Comparison of ENCODE assay signal across 8 mouse cellular contexts in the genomic region with DNA sequence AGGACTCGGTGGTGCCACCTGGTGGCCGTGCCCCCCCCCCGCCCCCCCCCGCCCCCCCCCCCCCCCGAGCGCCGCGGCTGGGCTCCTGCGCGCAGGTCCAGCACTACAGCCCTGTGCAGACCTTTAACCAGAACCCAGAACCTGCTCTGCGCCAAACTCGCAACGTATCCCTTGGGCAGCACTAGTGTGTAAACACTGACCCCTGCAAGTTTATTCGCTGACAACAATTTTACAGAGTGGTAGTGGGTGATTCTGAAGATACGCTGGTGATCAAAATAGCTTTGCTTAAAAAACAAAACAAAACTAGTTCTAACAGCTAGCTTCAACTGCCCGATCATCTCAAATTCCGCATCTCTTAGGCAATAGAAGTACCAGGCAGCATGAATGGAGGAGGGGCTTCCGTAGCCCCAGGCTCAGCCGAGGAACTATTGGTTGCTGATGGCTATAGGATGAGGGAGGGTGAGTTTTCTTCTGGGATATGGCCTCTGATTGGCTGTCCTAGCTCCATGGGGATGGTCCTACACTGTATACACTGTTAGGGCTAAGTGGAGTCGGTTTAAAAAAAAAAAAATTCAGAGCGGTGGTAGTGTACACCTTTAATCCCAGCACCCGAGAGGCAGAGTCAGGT. TPM values are rescaled to one million over a fixed set of nuclear protein-coding genes. Genes with fewer than 3 reads are reported as not detected.
DNase-seq lines count a peak whose midpoint lies in the region; ATAC-seq and TF ChIP-seq lines count a peak whose summit lies in the region.

Gene Fxn, minus strand, starts transcription at position 5 of the 628 bp plus-strand sequence.

- peak within 1 kb of the TSS; percentile 63 for H3K4me3 ChIP-seq in forebrain, embryonic 12.5 days (replicated peaks)
- H3K4me3 ChIP-seq in hindbrain, embryonic 10.5 days = peak within 1 kb of the TSS; percentile 70
- peak within 1 kb of the TSS; percentile 68 for H3K4me3 ChIP-seq in liver, embryonic 13.5 days (replicated peaks)
- H3K4me3 ChIP-seq in olfactory bulb, adult 2 months (ENCODE audit: insufficient read depth, low read depth, low read length) = peak within 1 kb of the TSS; percentile 79

- H3K27me3 ChIP-seq in forebrain, embryonic 12.5 days = no peaks in the 10 kb centered on the region
- H3K27me3 ChIP-seq in hindbrain, embryonic 10.5 days (ENCODE audit: insufficient read depth, poor library complexity, severe bottlenecking) = no peaks in the 10 kb centered on the region
- H3K27me3 ChIP-seq in liver, embryonic 13.5 days = no peaks in the 10 kb centered on the region

- ATAC-seq in forebrain, embryonic 12.5 days (ENCODE audit: low FRiP score) = peak; percentile 96
- peak; percentile 94 for ATAC-seq in liver, embryonic 13.5 days (ENCODE audit: low read depth)

- H3K27ac ChIP-seq in forebrain, embryonic 12.5 days = peak within 1 kb of the TSS; percentile 89
- peak within 1 kb of the TSS; percentile 96 for H3K27ac ChIP-seq in hindbrain, embryonic 10.5 days
- H3K27ac ChIP-seq in liver, embryonic 13.5 days = peak within 1 kb of the TSS; percentile 95
- peak within 1 kb of the TSS; percentile 69 for H3K27ac ChIP-seq in olfactory bulb, adult 2 months (ENCODE audit: insufficient read depth, low read depth, low read length)

- no peaks in the 10 kb centered on the region for H3K9me3 ChIP-seq in forebrain, embryonic 12.5 days
- no peaks in the 10 kb centered on the region for H3K9me3 ChIP-seq in hindbrain, embryonic 10.5 days
- H3K9me3 ChIP-seq in liver, embryonic 13.5 days (replicated peaks) = no peaks in the 10 kb centered on the region

- peak; percentile 31 to 57 for DNase-seq in kidney, postnatal 4 days
- no peak for DNase-seq in kidney, adult 18-20 months
- DNase-seq in adrenal gland, postnatal 36 days = no peak
- DNase-seq in hindbrain, embryonic 10.5 days (ENCODE audit: low spot score) = peak; percentile 80
- peak; percentile 80 for DNase-seq in liver, embryonic 13.5 days
- no peak for DNase-seq in layer of hippocampus, postnatal 36 days

- H3K4me1 ChIP-seq in forebrain, embryonic 12.5 days = peaks cover 11% of the 10 kb centered on the region
- H3K4me1 ChIP-seq in hindbrain, embryonic 10.5 days (replicated peaks) = peaks cover 11% of the 10 kb centered on the region
- H3K4me1 ChIP-seq in liver, embryonic 13.5 days (replicated peaks) = peaks cover 52% of the 10 kb centered on the region
- no peaks in the 10 kb centered on the region for H3K4me1 ChIP-seq in olfactory bulb, adult 2 months (ENCODE audit: control insufficient read depth, insufficient read depth, low read length)

- WGBS in forebrain, embryonic 12.5 days = under 1% methylated on average over 14 of the region's 22 CpGs
- 1% methylated on average over 16 of the region's 22 CpGs for WGBS in hindbrain, embryonic 10.5 days
- WGBS in liver, embryonic 13.5 days (ENCODE audit: insufficient replicate concordance) = under 1% methylated on average over 12 of the region's 22 CpGs
- 4% methylated on average over 16 of the region's 22 CpGs for WGBS in olfactory bulb, adult 2 months

- peak within 1 kb of the TSS; percentile 68 for H3K9ac ChIP-seq in forebrain, embryonic 12.5 days
- H3K9ac ChIP-seq in liver, embryonic 13.5 days = peak within 1 kb of the TSS; percentile 85

- no peak for TF ChIP-seq CTCF in olfactory bulb, adult 2 months (IDR thresholded peaks at IDR 0.05; ENCODE audit: insufficient read depth, low read depth, low read length)

- peaks cover 8% of the 10 kb centered on the region; the same call in 1 of the 2 replicates for H3K36me3 ChIP-seq in forebrain, embryonic 12.5 days (replicated peaks)
- peaks cover 16% of the 10 kb centered on the region for H3K36me3 ChIP-seq in hindbrain, embryonic 10.5 days
- H3K36me3 ChIP-seq in liver, embryonic 13.5 days = peaks cover 20% of the 10 kb centered on the region

- TF ChIP-seq POLR2A in olfactory bulb, adult 2 months (IDR thresholded peaks at IDR 0.05; ENCODE audit: insufficient read depth, low read depth, low read length) = no peak

- H3K4me2 ChIP-seq in forebrain, embryonic 12.5 days = peak within 1 kb of the TSS; percentile 81
- H3K4me2 ChIP-seq in liver, embryonic 13.5 days = peak within 1 kb of the TSS; percentile 92

RNA-seq across cellular contexts. Expression of gene Fxn, which starts in this region (rescaled TPM):
- total RNA-seq in adrenal gland, postnatal 36 days (2021) = 10 to 100 TPM; 11.3 to 18.4 TPM
- 52.2 and 57.2 TPM in 2 replicates for polyA plus RNA-seq in forebrain, embryonic 12.5 days (2016; fragmentation: Nextera tagmentation; extraction: Ambion mirVana)
- polyA plus RNA-seq in hindbrain, embryonic 10.5 days (2016; fragmentation: Nextera tagmentation; extraction: Ambion mirVana) = 56.7 and 58.1 TPM in 2 replicates
- polyA plus RNA-seq in liver, embryonic 13.5 days (2015; fragmentation: Nextera tagmentation; extraction: Ambion mirVana) = 65.6 and 65.7 TPM in 2 replicates
- polyA plus RNA-seq in olfactory bulb, adult 2 months (2012; ENCODE audit: insufficient read depth, insufficient read length, low replicate concordance, missing spikeins) = not detected in 2 replicates
- 1 to 10 TPM; 7.9 to 8.1 TPM for total RNA-seq in layer of hippocampus, postnatal 36 days (2021)

Comparison
In these comparisons a context has a peak if more than half of its experiments do, and no peak if none do; other contexts are left out.
1. RNA of gene Fxn (polyA plus RNA-seq): 65.6 to 65.7 TPM in liver, embryonic 13.5 days, 56.7 to 58.1 TPM in hindbrain, embryonic 10.5 days and 52.2 to 57.2 TPM in forebrain, embryonic 12.5 days; not detected in olfactory bulb, adult 2 months; every median in the first group is over 10 times any median in the second.
2. DNase-seq: peak in kidney, postnatal 4 days (2 of 2), hindbrain, embryonic 10.5 days (single experiment) and liver, embryonic 13.5 days (single experiment); none in kidney, adult 18-20 months (single experiment), adrenal gland, postnatal 36 days (0 of 2) and layer of hippocampus, postnatal 36 days (0 of 2).
3. Peak in every context shown above with its lines, with median percentiles within 50 percentile points of each other: H3K27ac ChIP-seq and H3K4me3 ChIP-seq.